Mouse (Mus musculus) limb, embryonic 14.5 days (tissue): ENCODE data around the gene Bcar3. TPM values are rescaled to one million over a fixed set of nuclear protein-coding genes. Genes with fewer than 3 reads are reported as not detected.

ENCODE experiments used
- ATAC-seq: fragments of 200-750 bp; cut with Nextera tagmentation; 2 replicates; pipeline ENCODE4 v1.8.0; 2017; ENCODE audit warnings: low read depth, moderate number of reproducible peaks, moderate TSS enrichment; ENCODE audit not compliant: low FRiP score
- DNase-seq: peaks from one replicate; pipeline ENCODE4 v3.0.0-alpha.2; 2015; ENCODE audit warnings: low spot score
- H3K27ac ChIP-seq: fragments of 300-500 bp; sonication (generic); replicated peaks from 2 replicates; pipeline ENCODE4 v1.5.1; 2014; ENCODE audit warnings: low read depth, mild to moderate bottlenecking, low read length, moderate library complexity, mixed read lengths
- H3K27me3 ChIP-seq: fragments of 300-500 bp; sonication (generic); 2 replicates; pipeline ENCODE4 v1.6.1; 2014; ENCODE audit warnings: low read length, mixed read lengths; ENCODE audit not compliant: control insufficient read depth, insufficient read depth
- H3K36me3 ChIP-seq: fragments of 300-500 bp; sonication (generic); 2 replicates; pipeline ENCODE4 v1.6.1; 2014; ENCODE audit warnings: mild to moderate bottlenecking, low read length, moderate library complexity, mixed read lengths; ENCODE audit not compliant: control insufficient read depth, insufficient read depth
- H3K4me1 ChIP-seq: fragments of 300-500 bp; sonication (generic); 2 replicates; pipeline ENCODE4 v1.6.1; 2014; ENCODE audit warnings: antibody characterized with exemption, low read length, mixed read lengths; ENCODE audit not compliant: control insufficient read depth, insufficient read depth
- H3K4me2 ChIP-seq: fragments of 300-500 bp; sonication (generic); replicated peaks from 2 replicates; pipeline ENCODE4 v1.6.1; 2014; ENCODE audit warnings: low read depth, mild to moderate bottlenecking, low read length, moderate library complexity; ENCODE audit not compliant: severe bottlenecking
- H3K4me3 ChIP-seq: fragments of 300-500 bp; sonication (generic); replicated peaks from 2 replicates; pipeline ENCODE4 v1.5.1; 2014; ENCODE audit warnings: low read length
- H3K9ac ChIP-seq: fragments of 300-500 bp; sonication (generic); 2 replicates; pipeline ENCODE4 v1.6.1; 2014; ENCODE audit warnings: mild to moderate bottlenecking, low read depth, low read length, moderate library complexity; ENCODE audit not compliant: severe bottlenecking
- H3K9me3 ChIP-seq: fragments of 300-500 bp; sonication (generic); 2 replicates; pipeline ENCODE4 v1.6.1; 2016; ENCODE audit warnings: low read length; ENCODE audit not compliant: control insufficient read depth
- POLR2A ChIP-seq: fragments of 200-500 bp; IDR thresholded peaks from 2 replicates; pipeline ENCODE4 v1.8.0; 2012; ENCODE audit warnings: inconsistent platforms, mild to moderate bottlenecking, moderate library complexity, borderline replicate concordance; ENCODE audit not compliant: insufficient read depth, insufficient read length; ENCODE audit errors: extremely low read depth
- WGBS: fragments of 180-500 bp; shearing (Covaris S2); extraction: QIAGEN DNeasy Blood & Tissue Kit; methylation state at CpG from one replicate; pipeline ENCODE4 v1.1.7; 2014; 5-methylcytosine and 5-hydroxymethylcytosine counted together
- polyA plus RNA-seq, 2 experiments: library from polyadenylated mRNA; depleted of rRNA in 1 of 2; stranded (reverse) in 1 of 2; unstranded in 1 of 2; fragments of >200 nt; fragmentation: Nextera tagmentation in 1 of 2; extraction: Ambion mirVana in 1 of 2; gene quantifications; 2 replicates each; pipeline versions ENCODE4 v1.2.1 to v1.2.3; 2012 to 2014

The Bcar3 gene
- polyA plus RNA-seq, 2 experiments: 7.8 to 7.9 TPM

DNA sequence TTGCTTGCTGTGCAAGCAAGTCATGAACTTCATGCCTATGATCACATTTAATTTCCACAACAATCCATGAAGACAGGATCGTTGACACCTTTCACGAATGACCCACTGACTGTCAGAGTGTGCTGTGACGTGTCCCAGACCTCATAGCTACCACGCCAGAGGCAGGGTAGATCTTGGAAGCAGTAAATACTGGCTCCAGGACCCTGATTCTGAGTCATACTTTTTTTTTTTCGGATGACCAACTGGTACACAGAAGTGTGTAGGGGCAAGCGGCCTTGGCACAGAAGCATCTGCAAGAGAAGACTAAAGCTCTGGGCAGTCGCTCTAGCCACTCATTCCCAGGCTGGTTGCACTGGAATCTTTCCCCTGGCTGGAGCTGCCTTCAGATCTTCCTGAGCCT, 128.3 kb downstream of the Bcar3 start:
- H3K27me3 ChIP-seq: no peaks in the 10 kb centered on the region
- H3K4me3 ChIP-seq: no peak overlapping the region
- H3K4me1 ChIP-seq: peaks cover 3% of the 10 kb centered on the region; the same call in 1 of the 2 replicates
- no peak overlapping the region for H3K9ac ChIP-seq
- H3K36me3 ChIP-seq: no peaks in the 10 kb centered on the region
- WGBS: 70% methylated on average over 7 of the region's 7 CpGs
- no peak overlapping the region for H3K4me2 ChIP-seq
- H3K27ac ChIP-seq: no peak overlapping the region
- no peak for ATAC-seq
- no peaks in the 10 kb centered on the region for H3K9me3 ChIP-seq
- no peak for DNase-seq
- TF ChIP-seq POLR2A: no peak

DNA sequence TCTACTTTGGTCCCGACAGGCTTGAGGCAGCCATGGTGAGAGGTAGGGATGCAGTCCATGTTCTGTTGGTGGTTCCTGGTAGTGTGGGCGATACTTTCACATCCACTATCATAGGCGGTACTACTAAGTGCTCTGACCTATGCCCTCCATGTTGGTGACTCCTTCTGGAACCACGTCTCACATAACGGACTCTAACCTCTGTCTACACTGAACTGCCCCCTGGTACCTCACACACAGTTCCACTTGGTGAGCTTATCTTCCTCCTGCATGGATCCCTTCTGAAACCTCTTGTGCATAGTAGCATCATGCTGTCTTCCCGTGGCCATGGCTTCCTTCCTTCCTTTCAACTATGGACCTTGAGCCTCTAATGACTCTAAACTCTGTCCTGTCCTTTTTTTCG, 129.7 kb downstream of the Bcar3 start:
- ATAC-seq (no peak), DNase-seq (no peak)
- no peak overlapping the region for H3K9ac ChIP-seq
- H3K27ac ChIP-seq: no peak overlapping the region
- TF ChIP-seq POLR2A: no peak
- H3K27me3 ChIP-seq: no peaks in the 10 kb centered on the region
- H3K4me3 ChIP-seq: no peak overlapping the region
- WGBS: 90% methylated on average over 7 of the region's 7 CpGs
- H3K36me3 ChIP-seq: no peaks in the 10 kb centered on the region
- H3K4me2 ChIP-seq: no peak overlapping the region
- H3K9me3 ChIP-seq: no peaks in the 10 kb centered on the region
- peaks cover 3% of the 10 kb centered on the region; the same call in 1 of the 2 replicates for H3K4me1 ChIP-seq

DNA sequence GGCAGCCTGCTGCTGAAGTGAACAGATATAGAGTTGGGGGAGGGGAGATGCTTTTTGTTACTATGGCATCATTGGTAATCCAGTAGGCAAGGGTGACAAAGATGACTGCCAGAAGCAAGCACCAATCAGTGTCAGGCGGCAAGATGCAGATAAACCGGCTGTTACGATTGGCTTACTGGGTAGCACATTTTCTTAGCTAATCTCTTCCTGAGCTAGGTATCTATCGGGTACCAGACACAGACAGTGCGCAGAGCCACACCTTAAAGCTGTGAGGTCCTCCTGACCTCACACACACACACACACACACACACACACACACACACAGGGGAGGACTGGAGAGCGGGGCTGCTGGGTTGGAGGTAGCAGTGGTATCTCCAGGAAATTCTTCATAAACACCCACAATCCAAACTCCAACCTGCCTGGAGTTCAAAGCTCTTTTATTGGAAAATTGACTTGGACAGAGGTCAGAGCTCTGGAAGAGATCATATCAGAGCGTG, 134.4 kb downstream of the Bcar3 start:
- ATAC-seq (no peak), DNase-seq (no peak)
- H3K9me3 ChIP-seq: no peaks in the 10 kb centered on the region
- H3K4me1 ChIP-seq: peaks cover 8% of the 10 kb centered on the region; the same call in 1 of the 2 replicates
- 63% methylated on average over 7 of the region's 7 CpGs for WGBS
- no peaks in the 10 kb centered on the region for H3K36me3 ChIP-seq
- no peak overlapping the region for H3K9ac ChIP-seq
- no peak overlapping the region for H3K27ac ChIP-seq
- TF ChIP-seq POLR2A: no peak
- H3K4me3 ChIP-seq: no peak overlapping the region
- H3K4me2 ChIP-seq: no peak overlapping the region
- H3K27me3 ChIP-seq: no peaks in the 10 kb centered on the region

DNA sequence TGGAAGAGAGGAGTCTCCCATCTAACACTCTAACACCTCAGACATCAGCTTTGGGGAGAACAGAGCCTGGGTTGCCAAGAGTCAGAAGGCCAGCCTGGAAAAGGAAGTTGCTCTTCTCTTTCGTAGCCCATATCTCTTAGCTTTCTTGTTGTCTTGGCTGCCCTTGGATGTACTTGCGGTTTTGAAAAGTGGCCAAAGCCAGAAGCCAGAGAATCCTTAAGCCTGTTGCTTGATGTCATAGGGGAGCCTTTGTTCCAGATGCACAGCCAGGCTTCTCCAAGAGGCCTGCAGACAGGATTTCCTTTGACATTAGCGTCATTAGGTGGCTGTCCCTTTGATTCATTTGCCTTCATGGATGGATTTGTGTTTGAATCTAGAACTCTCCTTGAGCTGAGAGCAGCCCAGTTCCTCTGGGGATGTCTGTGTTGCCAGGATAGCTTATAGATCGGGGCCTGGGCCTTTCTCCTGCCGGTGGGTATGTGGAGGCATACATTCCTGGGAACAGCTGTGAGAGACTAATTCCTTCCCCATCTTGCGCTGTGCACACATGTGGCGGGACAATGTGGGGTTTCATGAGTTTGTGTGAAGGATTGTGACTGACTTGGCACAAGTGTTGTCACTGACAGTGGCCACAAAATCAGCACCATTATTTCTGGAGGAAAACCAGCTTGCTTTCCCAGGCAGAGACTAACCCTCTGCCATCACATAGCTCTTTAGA, 137.0 kb downstream of the Bcar3 start:
- peaks cover 8% of the 10 kb centered on the region; the same call in 1 of the 2 replicates for H3K4me1 ChIP-seq
- H3K4me3 ChIP-seq: no peak overlapping the region
- no peak overlapping the region for H3K27ac ChIP-seq
- ATAC-seq: peak; percentile 66; the same call in 1 of the 2 replicates
- 60% methylated on average over 7 of the region's 7 CpGs for WGBS
- no peaks in the 10 kb centered on the region for H3K9me3 ChIP-seq
- H3K9ac ChIP-seq: no peak overlapping the region
- H3K4me2 ChIP-seq: no peak overlapping the region
- H3K36me3 ChIP-seq: no peaks in the 10 kb centered on the region
- no peak for TF ChIP-seq POLR2A
- peak; percentile 44 for DNase-seq
- H3K27me3 ChIP-seq: no peaks in the 10 kb centered on the region

DNA sequence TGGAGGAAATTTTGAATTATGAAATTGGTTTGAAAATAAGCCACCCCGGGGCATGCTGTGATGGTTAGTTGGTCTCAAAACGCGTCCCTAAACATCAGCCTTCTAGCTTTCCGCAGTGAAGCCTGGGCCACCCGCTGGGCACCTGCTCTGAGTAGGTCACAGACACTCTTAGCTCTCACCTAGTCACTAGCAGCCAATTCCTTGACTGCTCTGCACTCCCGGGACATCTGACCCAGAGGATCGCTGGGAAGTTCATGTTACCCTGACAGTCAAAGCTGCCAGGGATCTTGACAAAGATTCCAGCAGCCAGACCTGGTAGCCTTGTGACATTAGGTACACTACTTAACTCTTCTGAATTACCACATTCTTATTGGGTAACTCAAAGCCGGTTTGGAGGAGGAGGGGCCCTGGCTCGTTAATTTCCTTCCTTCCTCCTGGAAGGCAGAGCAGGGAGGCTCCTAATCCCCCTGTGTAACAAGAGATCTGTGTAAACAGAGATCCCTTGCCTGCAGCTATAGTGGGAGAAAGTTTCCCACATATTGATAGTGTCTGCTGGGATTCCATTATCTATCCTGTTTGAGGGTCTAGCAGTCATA, 139.0 kb downstream of the Bcar3 start:
- DNase-seq (no peak), ATAC-seq (no peak; the same call in 1 of the 2 replicates)
- no peak overlapping the region for H3K4me2 ChIP-seq
- H3K9me3 ChIP-seq: no peaks in the 10 kb centered on the region
- H3K27ac ChIP-seq: no peak overlapping the region
- H3K36me3 ChIP-seq: no peaks in the 10 kb centered on the region
- H3K4me3 ChIP-seq: no peak overlapping the region
- H3K4me1 ChIP-seq: peaks cover 8% of the 10 kb centered on the region; the same call in 1 of the 2 replicates
- 21% methylated on average over 9 of the region's 9 CpGs for WGBS
- H3K9ac ChIP-seq: no peak overlapping the region
- no peaks in the 10 kb centered on the region for H3K27me3 ChIP-seq
- TF ChIP-seq POLR2A: no peak
